Mouse (Mus musculus) neutrophil, adult 5-6 weeks (primary cell): Measurements from ENCODE around the gene Ush1g. TPM values are rescaled to one million over a fixed set of nuclear protein-coding genes. Genes with fewer than 3 reads are reported as not detected.

Experiments
- ATAC-seq: fragments of 151-379, 151-347 bp; 2 replicates; pipeline ENCODE4 v1.8.0; 2017; ENCODE audit warnings: mild to moderate bottlenecking, moderate TSS enrichment; ENCODE audit not compliant: insufficient number of reproducible peaks, poor library complexity, low FRiP score, severe bottlenecking; ENCODE audit errors: extremely low read depth
- total RNA-seq: library from RNA; stranded (forward); fragments of 200-1000 nt; gene quantifications from 2 replicates; pipeline ENCODE4 v1.2.3, GENCODE M21; 2017

The Ush1g gene
- total RNA-seq = not detected in 2 replicates

DNA sequence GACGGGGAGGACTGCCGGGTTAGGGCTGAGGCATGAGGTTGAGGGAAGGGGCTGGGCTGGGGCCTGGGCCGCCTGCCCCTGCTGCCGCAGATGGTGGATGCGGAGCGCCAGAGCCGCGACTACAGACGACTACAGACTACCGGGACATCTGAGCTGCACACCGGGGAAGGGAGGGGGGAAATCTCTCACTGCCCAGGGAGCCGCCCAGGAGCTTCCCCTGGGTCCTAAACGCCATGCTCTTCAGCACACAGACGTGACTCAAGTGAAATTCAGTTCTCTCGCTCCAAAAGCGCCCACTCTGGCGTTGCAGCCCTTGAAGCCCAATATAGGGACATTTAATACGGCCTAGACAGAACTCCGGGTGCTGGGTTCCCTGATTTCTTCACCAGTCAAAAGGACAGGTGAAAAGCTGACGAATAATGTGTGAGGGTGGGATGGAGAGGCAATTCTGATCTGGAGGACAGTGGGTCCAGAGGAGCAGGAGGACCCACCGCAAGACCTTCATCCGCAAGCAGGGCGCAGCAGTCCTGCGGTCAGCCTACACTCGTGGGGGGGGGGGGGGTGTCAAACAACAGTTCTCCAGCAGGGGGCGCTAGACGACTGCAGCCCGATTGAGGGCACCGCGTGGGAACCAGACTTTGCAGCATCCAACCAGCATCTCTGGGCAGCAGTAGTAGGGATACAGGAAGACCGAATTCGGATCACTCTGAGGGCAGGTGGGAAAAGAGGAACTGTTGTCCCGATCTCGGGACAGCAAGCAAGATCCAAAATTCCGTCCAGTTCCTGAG lies at the start of gene Ush1g:
Ush1g (minus strand) TSS at position 136 of the 788 bp plus-strand sequence.
- ATAC-seq = peak; percentile 28; the same call in 1 of the 2 replicates

DNA sequence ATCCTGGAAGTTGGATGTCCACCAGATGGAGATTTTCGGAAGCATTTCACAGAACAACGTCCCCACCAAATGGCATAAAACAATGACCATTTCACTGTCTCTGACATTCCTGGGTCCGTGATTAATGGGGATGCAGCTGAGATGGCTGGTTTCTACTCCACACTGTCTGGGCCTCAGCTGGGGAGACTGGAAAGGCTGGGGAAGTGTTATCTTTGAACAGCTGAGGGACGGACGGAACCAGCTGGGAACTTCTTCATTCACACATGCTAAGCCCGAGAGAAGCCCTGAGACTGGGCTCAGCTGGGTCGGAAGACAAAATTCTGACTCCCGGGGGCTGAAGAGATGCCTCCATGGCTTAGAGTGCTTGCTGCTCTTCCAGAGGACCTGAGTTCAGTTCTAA lies 49.5 kb upstream of the Ush1g start:
- ATAC-seq = no peak

DNA sequence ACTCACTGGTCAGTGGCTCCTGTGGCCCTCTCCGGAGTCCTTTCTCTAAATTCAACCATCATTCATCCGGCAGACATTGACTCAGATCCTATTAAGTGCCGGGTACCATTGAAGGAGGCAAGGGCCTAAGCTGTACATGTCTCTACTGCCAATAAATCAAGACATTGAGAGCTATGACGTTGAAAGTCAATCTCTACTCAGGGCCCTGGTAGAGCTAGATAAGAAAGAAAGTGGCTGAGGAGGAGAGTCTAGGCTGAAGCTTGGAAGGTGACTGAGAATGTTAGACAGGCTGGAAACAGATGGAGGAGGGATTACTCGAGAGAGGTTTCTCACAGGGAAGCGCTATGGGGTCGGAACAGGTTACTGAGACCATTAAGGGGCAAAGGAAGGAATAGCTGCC lies 48.5 kb upstream of the Ush1g start:
- ATAC-seq = no peak

DNA sequence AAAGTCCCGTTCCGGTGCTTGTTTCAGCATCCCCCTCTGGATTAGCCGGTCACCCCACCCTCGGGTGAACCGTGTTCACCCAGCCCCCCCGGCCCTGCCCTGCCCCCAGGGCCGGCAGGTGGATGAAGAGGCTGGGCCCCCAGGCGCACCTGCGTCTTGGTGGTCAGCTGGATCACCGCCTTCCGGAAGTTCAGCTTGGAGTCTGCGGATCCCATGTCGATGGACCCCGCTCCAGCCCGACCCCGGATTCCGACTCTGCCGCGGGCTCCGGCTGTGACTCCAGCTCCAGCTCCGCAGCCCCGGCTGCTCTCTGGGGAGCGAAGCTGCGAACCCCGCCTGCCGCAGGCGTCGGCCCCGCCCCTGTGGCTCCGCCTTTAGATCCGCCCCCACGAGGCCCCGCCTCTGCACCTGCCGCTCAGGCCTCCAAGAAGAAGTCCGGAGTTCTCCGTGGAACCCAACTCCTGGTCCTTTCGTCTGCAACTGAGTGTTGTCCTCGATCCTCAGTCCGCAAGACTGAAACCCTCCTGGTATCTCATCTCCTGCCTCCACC lies 45.6 kb upstream of the Ush1g start, which contains the start of gene Hid1:
Hid1 (minus strand) TSS at position 362 of the 550 bp plus-strand sequence.
- peak; percentile 42 for ATAC-seq

DNA sequence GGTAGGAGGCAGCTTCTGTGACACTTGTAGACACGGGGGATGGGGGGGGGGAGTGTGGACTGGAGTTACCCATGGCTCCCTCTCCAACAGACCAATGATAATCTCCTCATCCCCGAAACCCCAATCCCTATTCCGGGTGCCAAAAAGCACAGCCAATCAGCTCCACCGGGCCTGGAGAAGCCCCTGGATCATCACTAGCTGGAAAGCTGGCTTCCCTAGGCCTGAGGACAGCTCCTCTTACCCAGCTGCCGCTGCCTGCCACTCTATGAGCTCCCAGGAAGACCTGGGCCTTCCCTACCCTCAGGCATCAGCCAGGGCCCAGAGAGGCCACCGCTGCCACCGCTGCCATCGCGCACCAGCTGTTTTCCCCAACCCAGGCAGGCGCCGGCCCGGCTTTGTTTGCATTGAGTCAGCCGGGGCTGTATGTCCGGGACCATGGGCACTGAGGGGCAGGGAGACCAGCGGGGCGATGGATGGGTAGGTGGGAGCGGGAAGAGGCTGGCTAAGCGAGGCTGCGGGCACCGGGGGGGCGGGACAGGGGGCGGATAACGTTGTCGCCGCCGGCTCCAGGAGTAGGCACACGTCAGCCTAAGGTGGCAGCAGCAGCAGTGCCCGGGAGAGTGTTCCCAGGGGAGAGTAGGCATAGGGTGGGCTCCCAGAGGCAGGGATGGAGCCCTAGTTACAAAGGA lies 45.0 kb upstream of the Ush1g start:
- no peak for ATAC-seq

DNA sequence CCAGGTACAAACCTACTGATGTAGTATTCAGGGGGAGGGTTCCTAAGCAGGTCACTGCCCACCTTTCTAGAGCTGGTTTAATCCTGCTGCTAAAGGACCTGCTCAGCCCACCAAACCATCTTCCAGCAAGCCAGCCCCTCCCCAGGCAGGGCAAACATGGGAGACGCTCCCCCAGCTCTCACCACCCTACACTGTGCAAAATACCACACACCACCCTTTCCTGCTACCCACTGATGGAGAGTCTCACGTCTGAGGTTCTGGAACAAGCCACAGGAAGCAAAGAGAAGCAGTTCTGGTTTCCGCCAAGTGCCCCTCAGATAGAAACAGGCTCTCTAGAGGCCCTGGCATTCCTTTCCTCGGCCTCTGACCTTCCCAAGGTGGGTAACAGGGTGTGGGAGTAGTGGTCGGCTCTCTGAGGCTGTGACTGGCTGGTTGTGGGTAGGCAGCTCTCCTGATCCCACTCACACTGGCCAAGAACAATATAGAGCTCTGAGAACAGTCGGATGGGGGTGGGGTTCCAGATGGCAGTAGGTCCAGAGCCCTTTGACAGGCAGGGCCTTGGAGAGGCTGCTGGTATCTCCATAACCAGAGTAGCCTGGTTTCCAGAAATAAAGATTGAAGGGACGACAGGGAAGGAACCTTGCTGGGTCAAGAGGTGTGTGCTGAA lies 44.3 kb upstream of the Ush1g start:
- no peak for ATAC-seq

DNA sequence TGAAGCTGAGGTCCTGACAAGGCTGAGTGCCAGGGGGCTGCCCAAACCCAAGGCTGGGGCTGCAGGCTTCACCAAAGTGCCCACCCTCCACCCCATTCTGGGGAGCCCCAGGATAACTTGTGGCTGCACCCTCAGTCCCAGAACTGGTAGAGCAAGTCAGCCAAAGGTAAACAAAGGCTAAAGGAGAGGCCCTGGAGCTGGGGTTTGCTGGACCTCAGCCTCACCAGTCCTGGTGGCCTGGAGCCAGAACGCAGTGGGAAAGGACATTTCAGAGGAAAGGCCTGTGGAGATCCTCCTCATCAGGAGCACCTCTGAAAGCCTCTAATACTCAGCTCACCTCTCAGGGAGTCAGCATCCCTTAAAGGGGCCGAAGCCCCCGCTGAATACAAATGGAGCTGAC lies 42.3 kb upstream of the Ush1g start:
- no peak for ATAC-seq

DNA sequence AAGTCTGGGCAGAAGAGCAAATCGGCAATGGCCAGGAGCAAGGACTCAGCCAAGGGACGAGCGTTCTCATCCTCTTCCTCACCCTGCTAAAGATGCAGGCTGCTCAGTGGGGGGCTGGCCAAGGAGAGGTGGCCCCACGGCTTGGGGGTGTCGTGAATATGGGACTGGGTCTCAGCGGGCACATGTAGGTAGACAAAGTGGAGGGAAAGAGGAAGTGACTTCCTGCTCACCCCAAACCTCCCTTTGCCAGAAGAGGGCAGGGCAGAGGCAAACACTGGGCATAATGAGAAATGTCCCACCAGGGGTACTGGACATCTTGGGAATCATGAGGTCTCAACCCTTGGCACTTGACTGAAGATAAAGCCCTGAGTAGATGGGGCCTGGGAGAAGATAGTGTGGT lies 37.9 kb upstream of the Ush1g start:
- no peak for ATAC-seq

DNA sequence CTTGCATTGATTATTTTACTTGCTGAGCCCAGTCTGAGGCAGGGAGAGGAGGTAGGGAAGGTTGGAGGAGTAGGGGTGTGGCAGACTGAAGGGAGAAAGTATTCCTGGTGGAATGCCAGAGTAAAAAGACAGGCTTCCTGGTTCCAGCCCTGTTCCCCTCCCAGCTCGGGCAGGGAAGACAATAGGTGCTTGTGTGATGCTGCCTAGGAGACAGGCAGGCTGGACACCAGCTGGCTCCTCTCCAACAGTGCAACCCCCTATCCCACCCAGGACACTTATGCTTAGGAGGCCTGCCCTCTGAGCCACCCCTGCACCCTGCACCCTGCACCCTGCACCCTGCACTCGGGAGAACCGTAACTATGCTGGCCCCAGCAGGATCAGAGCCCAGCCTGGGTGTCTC lies 37.5 kb upstream of the Ush1g start:
- no peak for ATAC-seq

DNA sequence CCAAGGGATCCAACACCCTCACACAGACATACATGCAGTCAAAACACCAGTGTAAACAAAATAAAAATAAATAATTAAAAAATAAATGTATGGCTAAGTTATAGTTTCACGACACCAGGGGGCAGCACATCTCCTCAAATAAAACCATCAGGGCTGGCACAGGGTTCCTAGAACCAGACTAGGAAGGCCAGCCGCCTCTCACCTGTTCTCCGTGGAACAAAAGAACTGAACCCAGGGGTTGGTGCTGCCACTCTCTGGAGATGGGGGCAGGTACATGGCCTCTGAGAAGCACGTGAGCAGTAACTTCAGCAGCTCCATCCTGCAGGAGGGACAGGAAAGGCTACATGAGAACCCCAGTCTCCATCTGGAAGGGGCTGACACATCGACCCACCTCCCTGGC lies 36.6 kb upstream of the Ush1g start:
- no peak for ATAC-seq

DNA sequence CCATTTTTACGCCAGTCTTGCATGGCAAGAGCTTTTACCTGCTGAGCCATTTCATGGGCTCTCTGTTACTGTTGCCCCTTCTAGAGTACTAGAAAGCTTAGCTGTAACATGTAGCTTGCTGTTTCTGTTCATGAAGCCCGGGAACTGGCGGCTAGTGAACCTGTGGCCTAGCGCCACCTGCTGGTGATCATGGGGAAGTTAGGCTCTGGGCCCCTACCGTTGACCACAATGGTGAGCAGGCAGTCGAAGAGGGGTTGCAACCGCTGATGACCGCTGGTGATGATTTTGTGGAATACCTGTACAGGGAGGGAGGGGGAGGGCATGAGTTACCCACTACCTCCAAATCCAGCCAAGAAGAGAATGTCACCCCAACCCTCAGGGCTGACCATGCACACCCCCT lies 32.3 kb upstream of the Ush1g start:
- ATAC-seq = peak; percentile 59; the same call in 1 of the 2 replicates

DNA sequence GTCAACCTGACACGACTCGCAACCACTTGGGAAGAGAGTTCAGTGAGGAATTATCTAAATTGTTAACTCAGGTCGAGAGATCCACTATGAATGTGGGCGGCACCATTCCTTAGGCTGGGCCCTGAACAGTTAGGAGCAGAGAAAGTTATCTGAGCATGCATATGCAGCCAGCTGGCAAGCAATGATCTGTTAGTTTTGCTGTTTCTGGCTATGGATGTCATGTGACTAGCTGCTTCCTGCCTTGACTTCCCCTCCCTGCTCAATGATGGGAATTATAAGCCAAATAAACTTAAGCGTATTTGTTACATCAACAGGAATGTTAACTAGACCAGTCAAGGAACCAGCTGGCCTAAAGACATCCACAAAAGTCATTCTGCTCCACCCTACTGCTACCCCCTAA lies 31.5 kb upstream of the Ush1g start:
- ATAC-seq = no peak

DNA sequence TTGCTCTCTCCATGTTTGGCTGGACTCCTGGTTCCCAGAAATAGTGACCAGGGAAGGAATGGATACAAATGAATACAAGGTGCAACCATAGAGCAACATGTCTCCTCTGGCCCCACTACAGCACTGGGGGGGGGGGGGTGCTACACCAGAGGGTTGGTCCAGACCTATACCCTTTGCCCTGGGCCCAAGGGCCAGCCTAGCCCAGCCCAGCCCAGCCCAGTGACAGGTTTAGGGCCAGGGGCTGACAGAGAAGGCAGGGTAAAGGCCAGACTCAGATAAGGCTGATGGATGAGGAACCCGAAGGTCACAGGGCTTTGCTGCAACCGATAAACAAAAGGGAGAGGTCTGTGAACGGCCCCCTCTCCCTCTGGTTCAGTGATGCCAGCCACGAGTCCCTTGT lies 28.1 kb upstream of the Ush1g start:
- no peak for ATAC-seq

DNA sequence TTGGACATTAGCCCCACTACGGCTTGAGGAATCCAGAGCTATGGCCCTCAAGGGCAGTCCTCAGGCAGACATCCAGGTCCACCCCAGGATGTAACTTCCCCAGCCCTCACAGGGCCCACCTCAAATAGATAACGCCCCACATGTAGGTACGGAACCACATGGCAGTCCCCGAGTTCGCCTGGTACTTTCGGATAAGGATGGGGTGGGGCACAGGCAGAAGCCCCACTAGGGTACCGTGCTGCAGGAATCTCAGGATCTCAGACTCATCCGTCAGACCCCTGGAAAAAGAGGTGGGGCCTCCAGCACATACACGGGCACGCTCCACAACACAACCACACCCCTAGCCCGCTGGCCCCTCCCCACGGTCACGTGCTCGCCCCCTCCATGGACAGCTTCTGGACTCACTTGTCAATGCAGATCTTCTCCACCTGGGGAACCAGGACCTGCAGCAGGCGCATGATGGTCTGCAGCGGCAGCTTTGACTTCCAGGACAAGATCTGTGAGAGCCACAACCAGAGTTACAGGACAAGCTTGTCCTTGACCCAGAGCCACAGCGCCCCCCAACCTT lies 26.9 kb upstream of the Ush1g start:
- ATAC-seq = no peak

DNA sequence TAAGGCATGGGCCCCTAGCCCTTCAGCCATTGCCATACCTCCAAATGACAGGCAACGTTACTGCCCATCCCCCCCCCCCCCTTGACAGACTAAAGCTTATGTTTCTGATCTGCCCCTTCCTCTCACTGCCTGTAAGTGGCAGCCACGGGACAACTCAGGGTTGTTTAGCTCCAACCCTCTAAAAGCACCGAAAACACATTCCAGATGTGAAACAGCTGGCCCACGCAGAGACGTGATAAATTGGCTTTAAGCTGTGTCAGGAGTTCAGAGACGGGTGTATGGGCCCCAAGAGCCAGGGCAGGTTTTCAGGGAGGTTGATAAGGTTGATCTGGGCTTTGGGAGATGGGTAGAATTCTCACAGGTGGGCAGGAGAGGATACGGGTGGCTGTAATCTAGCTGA lies 23.7 kb upstream of the Ush1g start:
- ATAC-seq = no peak

DNA sequence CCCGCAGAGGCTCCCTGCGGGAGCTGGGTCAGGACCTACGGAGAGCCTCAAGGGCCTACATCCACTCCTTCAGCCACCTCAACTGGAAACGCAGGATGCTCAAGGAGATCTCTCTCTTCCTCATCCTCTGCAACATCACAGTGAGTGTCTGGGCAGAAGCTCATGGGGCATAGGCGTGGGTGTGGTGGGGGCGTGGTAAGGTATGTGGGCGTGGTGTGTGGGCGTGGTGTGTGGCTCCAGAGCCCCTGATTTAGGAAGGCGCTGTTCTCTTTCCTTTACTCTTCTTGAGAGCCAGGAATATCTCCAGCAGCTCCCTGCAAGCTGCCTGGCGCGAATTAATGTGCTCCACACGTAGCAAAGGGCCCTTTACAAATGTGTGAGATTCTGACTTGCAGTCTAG lies 23.1 kb upstream of the Ush1g start:
- no peak for ATAC-seq

DNA sequence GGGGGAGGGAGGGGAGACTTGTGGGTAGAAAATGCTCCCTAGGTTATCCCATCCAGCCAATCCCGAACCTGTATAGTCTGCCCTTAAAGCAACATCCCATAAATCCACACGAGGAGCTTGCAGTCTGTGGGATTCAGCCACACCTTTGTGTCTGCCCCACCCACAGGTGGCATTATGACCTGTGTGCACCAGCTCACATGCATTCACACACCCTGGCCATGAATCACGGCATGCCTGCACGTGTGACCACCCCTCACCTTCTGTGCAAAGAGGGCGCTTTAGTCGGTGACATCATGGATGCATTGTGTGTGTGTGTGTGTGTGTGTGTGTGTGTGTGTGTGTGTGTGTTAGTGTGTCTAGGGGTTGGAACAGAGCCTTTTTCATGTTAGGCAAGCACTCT lies 20.0 kb upstream of the Ush1g start:
- ATAC-seq = no peak

DNA sequence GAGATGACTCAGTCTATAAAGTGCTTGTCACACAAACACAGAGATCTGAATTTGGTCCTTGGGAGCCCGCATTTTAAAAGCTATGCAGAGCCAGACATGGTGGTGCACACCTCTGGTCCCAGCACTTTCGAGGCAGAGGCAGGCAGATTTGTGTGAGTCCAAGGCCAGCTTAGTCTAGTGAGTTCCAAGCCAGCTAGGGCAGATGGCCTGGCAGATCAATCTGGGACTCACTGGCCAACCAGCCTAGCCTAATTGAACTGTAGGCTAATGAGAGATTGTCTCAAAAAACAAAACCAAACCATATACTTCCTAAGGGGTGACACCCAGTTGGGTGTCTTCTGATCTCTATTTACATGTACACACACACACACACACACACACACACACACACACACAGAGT lies 19.4 kb upstream of the Ush1g start:
- ATAC-seq = no peak

DNA sequence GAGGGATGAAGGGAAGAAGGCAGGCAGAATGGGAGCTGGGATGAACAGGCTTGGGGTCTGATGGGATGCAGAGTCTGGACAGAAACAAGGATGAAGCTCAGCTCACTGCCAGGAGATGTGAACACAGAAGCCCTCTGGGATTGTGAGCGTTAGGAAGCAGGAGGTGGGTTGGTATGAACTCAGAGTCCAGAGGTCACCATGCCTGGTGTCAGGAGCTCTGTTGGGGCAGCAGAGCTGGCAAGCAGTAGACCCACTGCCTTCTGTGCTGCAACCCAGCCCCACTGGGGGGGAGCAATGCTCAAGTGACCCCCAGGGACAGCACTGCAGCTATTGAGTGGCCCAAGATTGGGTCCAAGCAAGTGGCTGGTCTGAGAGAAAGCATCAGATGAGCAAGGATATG lies 16.0 kb upstream of the Ush1g start:
- ATAC-seq = no peak
